Mouse (Mus musculus) fat pad, adult 2 months (tissue): ENCODE measurements at regions not wholly inside any gene's neighbourhood (a gene's known extent, or its start where the extent isn't known, plus 50 kb on each side); places are given as distances from the start of the nearest gene placed in this dataset.

Source experiments
- DNase-seq: peaks from one replicate; pipeline ENCODE4 v3.0.0-alpha.2; 2011; ENCODE audit warnings: low read depth, low spot score; ENCODE audit errors: extremely low read depth

GRCm38 (mm10) chr4:55475409-55475808 is 56.9 kb downstream of the Klf4 start:
- DNase-seq: no peak

GRCm38 (mm10) chr4:55474044-55474788 is 58.0 kb downstream of the Klf4 start:
- DNase-seq: no peak

- DNase-seq: no peak
These were observed 59.6 kb downstream of the Klf4 start for GRCm38 (mm10) chr4:55472649-55473048.

GRCm38 (mm10) chr4:55470779-55471663 is 61.2 kb downstream of the Klf4 start:
- no peak for DNase-seq

GRCm38 (mm10) chr4:55464192-55464591 is 68.1 kb downstream of the Klf4 start:
- DNase-seq: no peak

- DNase-seq: peak; percentile 73
These were observed 70.3 kb downstream of the Klf4 start for GRCm38 (mm10) chr4:55461927-55462326.

GRCm38 (mm10) chr4:55453902-55454301 is 78.4 kb downstream of the Klf4 start:
- no peak for DNase-seq

GRCm38 (mm10) chr4:55452546-55452945 is 79.7 kb downstream of the Klf4 start:
- DNase-seq: no peak

- DNase-seq: no peak
These were observed 80.6 kb downstream of the Klf4 start for GRCm38 (mm10) chr4:55451711-55452110.

GRCm38 (mm10) chr4:55451026-55451425 is 81.2 kb downstream of the Klf4 start:
- no peak for DNase-seq

- no peak for DNase-seq
These were observed 88.8 kb downstream of the Klf4 start for GRCm38 (mm10) chr4:55443489-55443888.

- DNase-seq: no peak
These were observed 90.2 kb downstream of the Klf4 start for GRCm38 (mm10) chr4:55442098-55442497.
